Mouse (Mus musculus) activated CD4-positive, CD25-positive, alpha-beta regulatory T cell, adult 4 months (primary cell): ENCODE measurements around the gene Angptl1. TPM values are rescaled to one million over a fixed set of nuclear protein-coding genes. Genes with fewer than 3 reads are reported as not detected.
A peak's percentile ranks its signal among the peaks of the same experiment; 100 is the strongest.

Experiments used
- ATAC-seq: one replicate; pipeline ENCODE4 v1.8.0; 2017
- polyA plus RNA-seq, 2 experiments: library from polyadenylated mRNA; unstranded; fragments of 100-300 nt; shearing (Covaris generic); gene quantifications; one replicate each; pipeline ENCODE4 v1.2.1; 2017

Gene Angptl1
- polyA plus RNA-seq = under 1 TPM; 0.74 to 0.83 TPM

DNA sequence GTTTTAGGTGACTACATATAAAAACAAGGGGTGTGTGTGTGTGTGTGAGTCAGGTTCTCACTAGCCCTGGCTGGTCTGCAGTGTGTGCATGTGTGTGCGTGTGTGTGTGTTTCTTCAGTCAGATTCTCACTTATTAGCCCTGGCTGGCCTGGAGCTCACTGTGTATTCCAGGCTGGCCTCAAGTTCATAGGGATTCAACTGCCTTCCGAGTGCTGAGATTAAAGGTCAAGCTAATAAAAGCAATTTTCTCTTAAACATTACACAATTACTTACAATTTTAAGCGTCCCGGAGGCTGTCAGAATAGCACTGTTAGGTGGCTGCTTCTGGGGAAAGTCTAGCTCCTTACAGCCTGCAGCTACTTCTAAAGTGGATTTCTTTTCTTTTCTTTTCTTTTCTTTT, at the start of gene Angptl1:
Angptl1 (plus strand) TSS at position 386 of the 400 bp plus-strand sequence.
- no peak for ATAC-seq

DNA sequence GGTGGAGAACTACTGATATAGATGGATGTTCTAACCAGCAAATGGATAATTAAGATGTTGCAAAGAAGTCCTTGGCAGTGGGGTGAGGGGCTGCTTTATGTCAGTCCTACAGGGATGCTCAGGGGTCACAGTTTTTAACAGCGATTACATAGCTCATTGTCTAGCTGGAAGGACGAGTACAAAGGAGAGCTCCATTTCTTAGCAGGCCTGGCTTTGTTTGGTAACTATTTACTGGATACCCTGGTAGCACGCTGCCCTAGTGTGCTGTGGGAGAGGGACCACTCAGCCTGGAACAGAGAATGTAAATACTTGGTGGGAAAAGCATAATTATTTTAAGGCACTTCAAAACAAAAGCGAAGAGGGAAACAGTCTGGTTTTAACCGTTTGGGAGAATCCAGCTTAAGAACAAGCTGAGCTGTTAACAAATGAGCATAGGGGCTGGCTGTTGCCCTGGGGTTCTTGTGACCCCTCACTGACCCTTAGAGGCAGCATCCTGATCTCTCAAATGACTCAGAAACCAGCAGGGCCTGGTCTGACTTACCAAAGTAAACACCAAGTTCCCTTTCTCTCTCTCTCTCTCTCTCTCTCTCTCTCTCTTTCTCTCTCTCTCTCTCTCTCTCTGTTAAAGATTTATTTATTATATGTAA, 48.4 kb upstream of the Angptl1 start:
- no peak for ATAC-seq

DNA sequence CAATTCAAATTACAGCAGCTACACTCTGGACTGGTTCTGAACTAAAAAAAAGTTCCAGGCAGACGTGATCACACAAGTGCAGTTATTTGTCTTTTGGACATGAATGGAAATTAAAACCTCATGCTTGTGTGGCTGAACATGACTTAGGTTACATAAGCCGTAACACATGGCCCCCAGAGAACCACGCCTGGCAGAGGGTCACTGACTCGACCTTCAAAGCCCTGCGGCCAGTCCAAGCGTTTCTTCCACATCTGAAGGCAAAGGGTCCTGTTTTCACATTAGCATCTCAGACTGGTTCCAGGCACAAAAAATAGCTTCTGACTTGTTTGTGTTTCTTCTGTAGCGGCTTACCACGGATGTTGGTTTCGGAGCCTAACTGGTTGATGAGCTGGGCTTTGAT, 42.1 kb upstream of the Angptl1 start:
- ATAC-seq = no peak

DNA sequence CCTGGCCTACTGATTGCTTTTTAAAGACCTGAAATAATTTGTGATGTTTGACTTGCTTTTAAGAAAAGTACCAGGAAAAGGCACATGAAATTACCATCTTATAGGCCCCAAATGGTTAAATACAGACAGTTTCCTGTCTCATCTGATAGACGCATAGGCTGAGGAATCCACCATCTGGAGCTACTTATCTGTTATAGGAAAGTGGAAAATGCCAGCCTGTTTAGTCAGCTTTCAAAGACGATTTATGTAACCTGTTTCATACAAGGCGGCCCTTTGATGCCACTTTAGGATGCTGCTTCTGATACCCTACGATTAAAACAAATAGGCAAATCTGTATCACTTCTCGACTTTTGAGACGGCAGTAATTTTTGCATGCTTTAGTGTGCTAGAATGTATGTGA, 37.1 kb upstream of the Angptl1 start:
- ATAC-seq = no peak

DNA sequence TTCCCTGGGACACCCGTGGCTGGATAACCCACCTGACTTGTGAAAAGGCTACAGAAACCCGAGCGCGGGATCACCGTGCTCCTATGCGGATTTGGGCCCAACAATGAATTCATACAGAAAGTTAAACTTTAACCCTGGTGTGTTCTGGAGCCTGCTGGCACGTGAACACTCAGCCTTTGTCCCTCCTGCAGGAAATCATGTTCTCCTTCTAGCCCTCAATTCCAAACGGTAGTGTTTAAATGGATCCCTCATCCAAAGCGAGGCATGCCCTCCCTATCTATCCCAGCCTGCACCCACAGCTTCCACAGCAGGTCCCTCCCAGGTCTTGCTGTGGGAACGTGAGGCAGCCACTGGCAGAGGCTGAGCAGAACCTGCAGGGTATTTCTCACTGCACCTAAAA, 30.0 kb upstream of the Angptl1 start:
- no peak for ATAC-seq

DNA sequence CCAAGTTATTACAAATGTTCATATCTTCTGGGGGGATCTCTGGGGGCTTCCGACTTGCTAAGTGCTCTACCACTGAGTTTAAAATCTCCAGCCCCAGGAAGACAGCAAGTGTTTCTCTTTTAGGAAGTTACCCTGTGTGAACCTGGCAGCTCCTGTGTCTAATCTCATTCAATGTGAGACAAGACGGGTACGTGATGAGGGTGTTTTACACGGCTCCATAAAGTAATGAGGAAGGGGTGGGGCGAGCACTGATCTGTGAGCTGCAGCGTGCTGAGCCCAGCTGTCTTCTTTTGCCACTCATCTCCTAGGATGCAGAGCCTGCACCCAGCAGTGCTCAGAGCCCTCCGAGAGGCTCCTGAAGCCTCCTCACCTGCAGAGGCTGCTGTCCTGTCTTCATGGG, 26.4 kb upstream of the Angptl1 start:
- no peak for ATAC-seq

DNA sequence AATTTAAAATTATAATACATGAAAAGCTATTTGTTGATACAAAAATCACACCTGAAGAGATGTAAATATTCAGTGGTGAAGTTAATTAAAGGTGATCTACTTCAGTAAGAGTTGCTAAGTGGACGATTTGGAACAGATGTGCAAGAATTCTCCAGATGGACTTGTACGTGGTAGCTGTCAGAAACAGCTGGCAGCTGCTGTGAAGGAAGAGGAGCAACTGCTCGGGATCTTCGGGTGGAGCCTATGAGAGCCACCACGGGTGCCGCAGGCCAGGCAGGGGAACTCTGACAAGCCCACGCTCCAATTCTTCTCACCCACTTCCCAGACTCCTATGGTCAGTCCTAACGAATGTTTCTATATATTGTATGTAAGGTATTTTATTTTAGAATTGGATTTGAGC, 25.6 kb upstream of the Angptl1 start:
- ATAC-seq = no peak

DNA sequence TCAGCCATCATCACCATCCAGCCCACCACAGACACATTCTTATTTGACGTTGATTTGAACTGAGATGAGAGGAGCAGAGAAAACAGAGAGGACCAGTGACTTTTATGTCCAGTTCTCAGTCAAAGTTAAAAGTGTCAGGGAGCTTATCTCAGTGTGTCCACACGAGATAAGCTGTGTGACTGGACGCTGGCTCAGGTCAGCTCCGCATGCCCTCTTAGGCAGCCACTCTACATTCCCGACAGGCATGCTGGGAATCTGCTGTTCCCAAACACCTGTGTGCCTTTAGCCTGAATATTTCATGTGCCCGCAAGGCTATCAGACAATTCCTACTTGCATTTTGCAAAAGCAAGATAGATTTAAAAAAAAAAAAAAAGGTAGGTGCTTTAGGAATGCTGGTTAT, 24.9 kb upstream of the Angptl1 start:
- no peak for ATAC-seq

DNA sequence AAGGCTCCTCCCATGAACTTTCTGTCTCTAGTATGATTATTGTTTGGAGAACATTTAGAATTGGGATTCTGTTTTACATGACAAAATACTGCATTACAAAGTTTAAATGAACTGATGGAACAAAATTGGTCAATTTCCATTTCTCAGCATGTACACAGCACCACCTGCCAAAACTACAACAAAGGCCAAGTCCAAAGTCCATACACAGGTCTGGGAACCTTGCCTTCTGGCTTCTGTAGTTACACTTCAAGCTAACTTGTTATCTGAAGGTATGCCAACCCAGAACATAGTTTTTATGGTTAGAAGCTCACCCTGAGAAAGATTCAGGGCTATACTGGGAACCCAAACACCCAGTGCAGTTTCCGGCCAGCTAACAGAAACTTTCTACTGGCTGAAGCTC, 19.1 kb upstream of the Angptl1 start:
- ATAC-seq = no peak

DNA sequence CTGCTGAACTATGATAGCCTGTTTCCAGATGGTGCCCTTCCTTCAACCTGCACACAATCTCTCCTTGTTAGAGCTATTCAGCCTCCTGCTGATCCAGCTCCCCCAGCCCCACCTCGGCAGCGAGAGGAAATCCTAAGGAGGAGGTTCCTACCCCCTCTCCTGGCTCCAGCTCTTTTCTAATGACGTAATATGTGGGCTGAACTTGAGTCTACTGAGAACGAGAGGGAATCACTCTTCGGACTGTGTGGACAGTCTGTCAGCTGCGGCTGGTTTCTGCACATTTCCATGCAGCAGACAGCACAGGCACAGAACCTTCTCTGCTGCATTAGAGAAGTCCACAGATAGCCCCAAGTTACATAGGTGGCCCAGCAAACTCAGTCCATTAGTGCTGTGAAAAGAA, 333 bp downstream of the Angptl1 start:
- ATAC-seq = no peak

DNA sequence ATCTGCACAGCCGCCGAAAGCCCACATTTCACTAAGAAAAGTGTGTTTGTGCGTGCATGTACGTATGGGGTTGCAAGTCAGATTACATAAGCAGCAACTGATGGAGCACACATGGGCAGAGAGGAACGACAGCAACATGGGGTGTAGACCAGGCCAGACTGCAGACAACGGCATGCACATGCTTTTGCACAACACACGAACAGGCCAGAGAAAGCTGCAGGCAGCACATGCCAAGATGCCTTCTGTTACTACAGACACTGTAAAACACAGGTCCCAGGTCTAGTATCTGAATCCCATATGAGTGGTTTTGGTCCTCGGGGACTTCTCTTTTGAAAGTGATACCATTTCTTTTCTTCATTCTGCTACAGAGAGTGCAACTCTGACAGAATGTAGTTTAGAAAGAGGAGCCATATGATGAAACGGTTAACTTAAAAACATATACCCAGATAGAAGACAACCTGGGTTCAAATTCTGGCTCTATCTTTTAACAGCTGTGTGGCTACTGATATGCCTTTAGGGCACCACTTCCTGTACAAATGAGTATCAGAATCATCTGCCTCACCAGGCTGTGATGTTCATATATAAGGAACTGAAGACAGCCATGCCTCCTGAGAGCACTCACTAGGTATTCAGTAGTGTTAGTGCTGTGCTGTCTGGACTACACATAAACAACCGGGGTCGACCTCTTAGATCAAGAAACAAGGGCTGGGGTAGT, 3.4 kb downstream of the Angptl1 start:
- ATAC-seq = no peak

DNA sequence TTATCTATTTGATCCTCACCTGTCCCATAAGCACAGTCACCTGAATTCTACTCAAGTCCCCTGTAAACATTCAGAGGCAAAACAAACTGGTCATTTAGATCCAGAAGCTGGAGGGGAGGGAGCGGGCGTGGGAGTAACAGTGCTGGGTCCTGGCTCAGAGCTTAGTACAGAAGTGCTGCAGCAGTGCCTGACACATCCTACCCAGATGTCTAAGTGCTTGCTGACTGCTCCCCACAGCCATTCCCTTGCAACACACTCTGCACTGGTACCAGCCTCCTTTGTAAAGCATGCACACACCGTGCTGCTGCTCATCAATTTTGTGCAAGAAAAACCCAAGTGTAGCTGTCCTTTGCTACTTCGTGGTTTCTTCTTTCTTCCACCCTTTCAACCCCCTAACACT, 8.7 kb downstream of the Angptl1 start:
- ATAC-seq = no peak

DNA sequence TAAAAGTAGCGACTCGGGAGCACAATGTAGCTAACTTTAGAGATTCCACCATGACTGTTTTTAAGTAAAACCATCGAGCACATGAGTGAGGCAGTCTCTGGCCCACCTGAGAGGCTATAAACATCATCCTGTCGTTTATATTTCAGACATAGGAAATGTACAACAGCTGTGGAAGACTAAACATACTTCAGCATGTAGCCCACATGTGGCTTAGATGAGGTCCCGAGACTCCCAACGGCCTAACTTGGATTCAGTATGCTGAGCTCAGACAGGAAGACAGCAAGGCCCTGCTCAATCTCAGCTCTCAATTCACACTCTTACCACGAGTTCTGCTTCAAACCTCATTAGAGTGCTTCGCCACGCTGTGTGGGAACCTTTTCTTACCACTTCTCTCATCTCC, 14.0 kb downstream of the Angptl1 start:
- no peak for ATAC-seq

DNA sequence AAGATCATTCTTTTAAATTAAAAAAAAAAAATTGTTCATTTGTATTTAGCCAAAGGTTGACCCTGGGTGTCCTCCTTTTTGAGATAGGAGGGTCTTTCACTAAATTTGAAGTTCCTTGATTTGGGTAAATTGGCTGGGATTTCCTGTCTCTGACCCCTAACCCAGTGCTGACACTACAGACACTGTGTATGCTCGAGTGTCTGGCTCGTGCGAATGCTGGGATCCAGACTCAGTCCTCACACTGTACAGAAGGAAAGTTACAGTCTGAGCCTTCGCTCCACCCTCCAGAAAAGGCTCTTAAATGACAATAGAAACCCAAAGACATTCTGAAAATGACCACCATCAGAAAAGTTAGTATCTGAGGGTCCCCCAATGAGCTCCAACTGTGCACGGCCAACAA, 14.5 kb downstream of the Angptl1 start:
- no peak for ATAC-seq

DNA sequence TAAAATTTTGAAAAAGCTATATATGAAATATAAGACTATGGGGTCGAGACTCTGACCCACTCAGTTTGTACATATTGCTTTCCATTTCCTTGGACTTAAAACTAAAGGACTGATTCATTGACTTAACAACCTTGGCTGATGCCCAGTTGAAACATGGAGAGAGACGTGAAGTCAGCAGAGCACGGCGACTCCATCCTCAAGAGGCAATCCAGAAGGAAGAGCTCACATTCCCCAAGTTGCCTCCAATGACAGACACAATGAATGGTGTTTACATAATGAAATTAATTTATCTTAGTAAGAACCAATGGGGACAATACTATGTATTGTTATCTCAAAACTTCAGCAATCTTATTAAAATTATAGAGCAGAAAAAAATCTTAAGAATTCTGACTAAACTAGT, 16.2 kb downstream of the Angptl1 start:
- ATAC-seq = no peak

DNA sequence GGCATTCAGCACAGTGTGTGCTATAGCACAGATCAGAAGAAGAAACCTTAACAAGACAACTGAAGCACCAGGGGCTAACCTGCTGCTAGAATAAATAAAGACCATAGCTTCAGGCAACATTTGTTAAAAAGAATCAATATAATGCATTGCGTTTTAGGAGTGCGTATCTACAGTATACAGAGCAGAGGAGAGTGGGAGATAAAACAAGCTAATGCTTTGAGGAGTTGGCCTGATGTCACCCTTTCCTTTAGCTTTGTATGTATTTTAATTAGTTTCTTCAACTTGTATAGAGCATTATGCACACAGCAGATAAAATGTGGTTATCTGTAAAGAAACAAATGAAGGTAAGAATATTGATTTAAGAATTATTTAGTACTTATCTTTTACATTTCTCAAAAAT, 18.3 kb downstream of the Angptl1 start:
- no peak for ATAC-seq

DNA sequence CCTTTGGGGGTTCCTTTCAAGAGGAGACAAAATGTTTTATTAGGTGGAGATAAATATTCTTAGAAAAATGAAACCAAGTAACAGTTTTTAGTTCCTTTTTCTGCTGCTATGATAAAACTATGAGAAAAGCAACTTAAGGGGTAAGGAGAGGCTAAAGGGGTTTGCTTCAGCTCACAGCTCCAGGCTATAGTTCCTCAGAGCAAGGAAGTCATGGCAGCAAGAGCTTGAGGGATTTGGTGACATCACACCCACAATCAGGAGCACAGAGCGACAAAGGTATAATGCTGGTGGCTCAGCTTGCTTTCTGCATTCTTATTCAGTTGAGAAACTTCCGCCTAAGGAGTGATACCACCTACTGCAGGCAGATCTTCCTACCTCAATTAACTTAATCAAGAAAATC, 20.8 kb downstream of the Angptl1 start:
- ATAC-seq = no peak

DNA sequence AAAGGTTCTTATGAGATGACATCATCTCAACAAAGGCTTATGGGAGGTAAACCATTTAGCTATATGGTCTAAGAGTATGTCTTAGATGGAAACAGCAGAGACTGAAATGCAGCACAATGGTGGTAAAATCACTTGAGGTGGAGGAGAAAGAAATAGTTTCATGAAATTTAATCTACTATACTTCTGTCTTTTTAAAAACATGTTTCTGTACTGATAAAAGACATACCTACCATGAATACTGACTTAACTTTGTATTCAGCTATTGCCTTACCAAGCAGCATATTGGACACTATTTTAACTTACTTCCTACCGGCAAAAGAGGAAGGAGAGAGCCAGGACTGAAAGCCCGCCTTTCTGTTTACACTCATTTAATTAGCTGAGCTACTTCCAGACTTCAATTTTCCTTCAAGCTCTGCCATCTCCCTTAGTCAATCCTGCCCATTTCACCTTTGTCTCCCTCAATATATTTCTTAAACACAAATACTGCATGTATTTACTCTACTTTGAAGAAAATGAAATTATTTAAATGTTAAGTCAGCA, 21.4 kb downstream of the Angptl1 start:
- ATAC-seq = no peak

DNA sequence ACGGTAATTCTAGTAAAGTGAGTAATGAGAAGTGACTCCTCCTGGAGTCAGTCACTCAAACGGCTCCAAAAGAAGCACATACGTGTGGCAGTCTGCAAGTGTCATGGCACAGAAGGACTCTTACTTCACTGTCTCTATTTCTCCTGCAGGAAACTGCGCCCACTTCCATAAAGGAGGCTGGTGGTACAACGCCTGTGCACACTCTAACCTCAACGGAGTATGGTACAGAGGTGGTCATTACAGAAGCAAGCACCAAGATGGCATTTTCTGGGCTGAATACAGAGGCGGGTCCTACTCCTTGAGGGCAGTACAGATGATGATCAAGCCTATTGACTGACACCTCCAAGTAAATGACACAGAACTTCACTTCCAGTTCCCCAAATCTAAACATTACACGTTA, 21.9 kb downstream of the Angptl1 start:
- ATAC-seq = no peak

DNA sequence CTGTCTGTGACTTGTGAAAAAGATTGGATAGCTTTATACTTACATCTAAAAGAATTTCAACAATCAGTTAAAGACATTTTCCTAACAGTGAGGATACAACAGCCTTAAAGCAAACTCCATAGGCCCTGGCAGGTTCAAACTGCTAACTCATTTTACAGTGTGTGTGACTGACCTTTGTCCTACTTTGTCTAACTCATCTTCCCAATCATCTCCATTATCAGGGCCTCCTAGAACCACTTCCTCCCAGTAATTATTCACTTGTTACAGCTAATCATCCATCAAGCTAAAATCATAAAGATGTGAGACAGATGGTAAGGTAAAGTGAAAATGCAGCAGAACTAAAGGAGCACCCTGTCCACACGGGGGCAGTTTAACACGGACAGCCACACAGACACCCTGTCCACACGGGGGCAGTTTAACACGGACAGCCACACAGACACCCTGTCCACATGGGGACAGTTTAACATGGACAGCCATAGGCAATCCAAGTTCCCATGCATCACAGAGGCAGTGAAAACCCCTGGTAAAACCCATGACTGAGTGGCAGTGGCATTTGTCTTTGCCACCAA, 23.2 kb downstream of the Angptl1 start:
- no peak for ATAC-seq

DNA sequence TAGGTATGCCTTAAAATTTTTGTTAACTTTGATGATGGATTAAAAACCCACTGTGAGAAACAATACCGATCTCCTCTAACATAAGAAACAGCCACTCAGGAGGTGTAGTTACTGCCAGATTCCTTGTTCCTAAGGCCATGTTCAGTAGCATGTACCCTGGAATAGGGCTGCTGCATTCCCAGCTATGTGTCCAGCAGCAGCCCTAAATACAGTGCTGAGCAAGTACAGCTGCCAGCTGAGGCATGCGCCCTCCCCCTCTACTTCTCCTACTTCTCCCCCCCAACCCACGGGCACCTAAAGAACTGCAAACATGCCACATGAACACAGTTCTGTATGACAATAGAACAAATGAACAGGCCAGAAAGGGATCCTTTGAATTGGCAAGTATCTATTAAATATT, 25.4 kb downstream of the Angptl1 start:
- no peak for ATAC-seq

DNA sequence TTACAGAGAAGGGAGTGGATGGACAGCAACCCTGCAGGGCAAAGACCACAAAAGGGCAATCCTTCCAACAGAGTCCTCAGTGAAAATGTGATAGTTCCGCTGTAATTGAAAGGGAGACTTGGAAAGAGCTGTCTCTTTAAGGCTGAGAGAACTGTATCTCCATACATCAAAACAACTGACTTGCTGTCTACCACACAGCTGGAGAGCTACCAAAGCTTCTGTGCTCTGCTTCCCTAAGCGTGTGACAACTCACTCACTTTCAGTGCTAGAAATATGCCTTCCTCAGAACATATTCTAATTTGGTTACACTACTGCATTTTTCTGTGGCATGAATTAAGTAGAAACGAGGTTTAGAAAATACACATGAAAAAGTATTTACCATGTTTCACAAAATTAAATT, 25.9 kb downstream of the Angptl1 start:
- ATAC-seq = no peak

DNA sequence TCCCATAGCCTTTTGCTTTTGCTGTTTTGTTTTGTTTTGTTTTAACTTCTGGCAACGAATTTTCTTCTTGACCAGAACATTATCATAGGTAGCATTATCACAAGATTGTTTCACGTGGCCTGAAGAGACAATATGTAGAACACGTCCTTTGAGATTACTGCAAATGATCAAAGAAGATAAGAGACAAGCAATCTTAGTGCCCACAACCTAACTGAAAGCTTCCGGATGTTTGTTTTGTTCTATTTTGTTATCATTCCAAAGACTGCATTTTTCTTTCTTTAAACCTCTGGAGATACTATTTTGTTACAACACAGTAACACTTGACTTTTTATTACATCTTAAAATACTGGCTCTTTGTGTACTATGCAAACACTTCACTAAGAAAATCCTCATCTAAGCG, 31.7 kb downstream of the Angptl1 start:
- no peak for ATAC-seq

DNA sequence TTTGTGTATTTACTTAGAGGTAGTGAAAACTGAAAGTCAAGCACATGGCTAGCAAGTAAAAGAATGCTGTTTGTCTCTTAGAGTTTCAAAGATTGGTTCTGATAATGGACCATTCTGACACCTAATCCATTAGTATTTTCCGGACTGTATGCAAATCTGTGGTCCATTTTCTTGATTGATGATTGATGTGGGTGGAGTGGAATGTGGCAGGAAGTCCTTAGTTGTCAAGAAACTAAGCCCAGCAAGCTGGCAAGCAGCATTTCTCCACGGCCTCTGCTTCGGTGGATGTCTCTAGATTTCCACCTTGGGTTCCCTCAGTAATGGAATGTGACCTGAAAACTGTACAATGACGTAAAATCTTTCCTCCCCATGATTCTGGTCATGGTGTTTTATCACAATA, 32.3 kb downstream of the Angptl1 start:
- ATAC-seq = peak; percentile 49
